Mouse (Mus musculus) neural tube, embryonic 13.5 days (tissue): ENCODE measurements at regions not wholly inside any gene's neighbourhood (a gene's known extent, or its start where the extent isn't known, plus 50 kb on each side); places are given as distances from the start of the nearest gene placed in this dataset.

Experiments
- ATAC-seq: fragments of 200-750 bp; cut with Nextera tagmentation; 2 replicates; pipeline ENCODE4 v1.8.0; 2017; ENCODE audit warnings: low read depth, mild to moderate bottlenecking, moderate TSS enrichment, moderate library complexity
- H3K27ac ChIP-seq: fragments of 300-500 bp; sonication (generic); replicated peaks from 2 replicates; pipeline ENCODE4 v1.5.1; 2015; ENCODE audit warnings: moderate library complexity, mild to moderate bottlenecking, inconsistent platforms
- H3K27me3 ChIP-seq: fragments of 300-500 bp; sonication (generic); 2 replicates; pipeline ENCODE4 v1.6.1; 2015; ENCODE audit warnings: mild to moderate bottlenecking, inconsistent platforms
- H3K36me3 ChIP-seq: fragments of 300-500 bp; sonication (generic); 2 replicates; pipeline ENCODE4 v1.6.1; 2015; ENCODE audit warnings: mild to moderate bottlenecking, inconsistent platforms
- H3K4me1 ChIP-seq: fragments of 300-500 bp; sonication (generic); replicated peaks from 2 replicates; pipeline ENCODE4 v1.6.1; 2015; ENCODE audit warnings: inconsistent platforms
- H3K4me2 ChIP-seq: fragments of 300-500 bp; sonication (generic); 2 replicates; pipeline ENCODE4 v1.6.1; 2015; ENCODE audit warnings: inconsistent platforms, mild to moderate bottlenecking, moderate library complexity
- H3K4me3 ChIP-seq: fragments of 300-500 bp; sonication (generic); 2 replicates; pipeline ENCODE4 v1.5.1; 2015; ENCODE audit warnings: mild to moderate bottlenecking, inconsistent platforms
- H3K9ac ChIP-seq: fragments of 300-500 bp; sonication (generic); 2 replicates; pipeline ENCODE4 v1.6.1; 2015; ENCODE audit warnings: moderate library complexity, mild to moderate bottlenecking, inconsistent platforms
- H3K9me3 ChIP-seq: fragments of 300-500 bp; sonication (generic); 2 replicates; pipeline ENCODE4 v1.6.1; 2016; ENCODE audit warnings: inconsistent platforms
- WGBS: fragments of 180-500 bp; shearing (Covaris S2); methylation state at CpG from one replicate; pipeline ENCODE4 v1.1.7; 2015; 5-methylcytosine and 5-hydroxymethylcytosine counted together

- Histone ChIP-seq H3K4me1 (peaks cover 21% of the 10 kb centered on the region), H3K9me3 (no peaks in the 10 kb centered on the region), H3K9ac (no peak overlapping the region), H3K4me2 (no peak overlapping the region), H3K4me3 (no peak overlapping the region), H3K27ac (peak overlapping the region; percentile 64), H3K36me3 (no peaks in the 10 kb centered on the region), H3K27me3 (no peaks in the 10 kb centered on the region)
- 39% methylated on average over 3 of the region's 3 CpGs for WGBS
- peak; percentile 80 for ATAC-seq
These were observed 271.0 kb upstream of the Myo3a start for GRCm38 (mm10) chr2:21956112-21956963.

- peak; percentile 73 for ATAC-seq
- Histone ChIP-seq H3K4me2 (peak overlapping the region; percentile 44), H3K9ac (peak overlapping the region; percentile 34), H3K27ac (peak overlapping the region; percentile 55), H3K4me3 (no peak overlapping the region), H3K36me3 (no peaks in the 10 kb centered on the region), H3K9me3 (no peaks in the 10 kb centered on the region), H3K27me3 (no peaks in the 10 kb centered on the region), H3K4me1 (peaks cover 23% of the 10 kb centered on the region)
- 2% methylated on average over 3 of the region's 3 CpGs for WGBS
These were observed 268.9 kb upstream of the Myo3a start for GRCm38 (mm10) chr2:21958365-21958764.

GRCm38 (mm10) chr2:21958802-21959201 is 268.5 kb upstream of the Myo3a start:
- no peaks in the 10 kb centered on the region for H3K36me3 ChIP-seq
- no peaks in the 10 kb centered on the region for H3K27me3 ChIP-seq
- peak overlapping the region; percentile 55 for H3K27ac ChIP-seq
- H3K4me2 ChIP-seq = peak overlapping the region; percentile 44
- H3K4me1 ChIP-seq = peaks cover 28% of the 10 kb centered on the region
- no peak overlapping the region for H3K4me3 ChIP-seq
- 58% methylated on average over 3 of the region's 3 CpGs for WGBS
- peak; percentile 37 for ATAC-seq
- no peaks in the 10 kb centered on the region for H3K9me3 ChIP-seq
- peak overlapping the region; percentile 34; the same call in 1 of the 2 replicates for H3K9ac ChIP-seq

DNA sequence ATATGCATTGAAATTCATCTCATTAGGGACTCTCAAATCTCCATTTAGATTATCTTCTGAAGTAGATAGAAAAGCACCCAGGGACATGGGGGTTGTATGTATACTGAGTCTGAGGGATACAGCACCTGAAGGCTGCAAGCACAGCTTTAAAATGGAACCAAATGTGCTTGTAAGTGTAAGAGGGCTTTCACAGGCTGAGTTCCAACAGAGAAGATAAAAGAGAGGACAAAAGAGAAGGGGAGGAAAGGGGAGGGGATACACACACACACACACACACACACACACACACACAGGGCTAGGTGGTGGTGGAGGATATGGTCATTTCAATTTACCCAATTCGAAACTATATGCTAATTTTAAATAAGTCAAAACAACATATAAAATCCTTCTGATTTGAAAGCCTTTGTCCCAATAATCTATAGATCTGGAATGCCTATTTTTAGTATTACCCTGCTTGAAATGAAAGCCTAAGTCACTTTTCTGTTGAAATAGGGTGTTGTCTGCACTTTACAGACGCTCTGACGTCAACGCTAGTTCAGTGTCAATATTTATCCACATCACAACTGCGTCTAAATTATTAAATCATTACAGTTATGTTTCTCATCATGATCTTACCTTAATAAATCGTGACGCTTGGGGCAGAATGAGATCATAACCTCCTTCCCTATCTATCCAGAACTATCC is 263.8 kb upstream of the Myo3a start:
- Histone ChIP-seq H3K36me3 (no peaks in the 10 kb centered on the region), H3K9me3 (no peaks in the 10 kb centered on the region), H3K27me3 (no peaks in the 10 kb centered on the region), H3K4me3 (peak overlapping the region; percentile 25), H3K4me2 (peak overlapping the region; percentile 52), H3K27ac (peak overlapping the region; percentile 85), H3K9ac (peak overlapping the region; percentile 53), H3K4me1 (peaks cover 17% of the 10 kb centered on the region)
- 4% methylated on average over 7 of the region's 7 CpGs for WGBS
- peak; percentile 69 for ATAC-seq

GRCm38 (mm10) chr2:21964027-21964605 is 263.2 kb upstream of the Myo3a start:
- peak overlapping the region; percentile 53 for H3K9ac ChIP-seq
- no peaks in the 10 kb centered on the region for H3K9me3 ChIP-seq
- H3K36me3 ChIP-seq = no peaks in the 10 kb centered on the region
- H3K27ac ChIP-seq = peak overlapping the region; percentile 85
- peaks cover 12% of the 10 kb centered on the region for H3K4me1 ChIP-seq
- no peaks in the 10 kb centered on the region for H3K27me3 ChIP-seq
- peak overlapping the region; percentile 52 for H3K4me2 ChIP-seq
- H3K4me3 ChIP-seq = peak overlapping the region; percentile 25
- ATAC-seq = peak; percentile 97
- WGBS = under 1% methylated on average over 10 of the region's 10 CpGs

GRCm38 (mm10) chr2:21970774-21971406 is 256.4 kb upstream of the Myo3a start:
- WGBS = 90% methylated on average over 1 of the region's 1 CpGs
- no peaks in the 10 kb centered on the region for H3K9me3 ChIP-seq
- H3K4me1 ChIP-seq = no peaks in the 10 kb centered on the region
- H3K9ac ChIP-seq = no peak overlapping the region
- no peak overlapping the region for H3K4me2 ChIP-seq
- H3K4me3 ChIP-seq = no peak overlapping the region
- H3K27me3 ChIP-seq = no peaks in the 10 kb centered on the region
- no peak overlapping the region for H3K27ac ChIP-seq
- no peak for ATAC-seq
- H3K36me3 ChIP-seq = no peaks in the 10 kb centered on the region

GRCm38 (mm10) chr2:21974599-21974998 is 252.7 kb upstream of the Myo3a start:
- 84% methylated on average over 3 of the region's 3 CpGs for WGBS
- Histone ChIP-seq H3K4me1 (no peaks in the 10 kb centered on the region), H3K27me3 (no peaks in the 10 kb centered on the region), H3K4me3 (no peak overlapping the region), H3K36me3 (no peaks in the 10 kb centered on the region), H3K9me3 (no peaks in the 10 kb centered on the region), H3K27ac (no peak overlapping the region), H3K9ac (no peak overlapping the region), H3K4me2 (no peak overlapping the region)
- no peak for ATAC-seq

GRCm38 (mm10) chr2:21975547-21975946 is 251.8 kb upstream of the Myo3a start:
- Histone ChIP-seq H3K4me3 (no peak overlapping the region), H3K4me1 (no peaks in the 10 kb centered on the region), H3K4me2 (no peak overlapping the region), H3K9me3 (no peaks in the 10 kb centered on the region), H3K36me3 (no peaks in the 10 kb centered on the region), H3K27me3 (no peaks in the 10 kb centered on the region), H3K9ac (no peak overlapping the region), H3K27ac (no peak overlapping the region)
- ATAC-seq = no peak; the same call in 1 of the 2 replicates
- WGBS = 60% methylated on average over 1 of the region's 1 CpGs

GRCm38 (mm10) chr2:21976337-21976736 is 251.0 kb upstream of the Myo3a start:
- H3K36me3 ChIP-seq = no peaks in the 10 kb centered on the region
- no peaks in the 10 kb centered on the region for H3K27me3 ChIP-seq
- H3K4me1 ChIP-seq = no peaks in the 10 kb centered on the region
- H3K27ac ChIP-seq = no peak overlapping the region
- ATAC-seq = no peak
- H3K4me3 ChIP-seq = no peak overlapping the region
- H3K9ac ChIP-seq = no peak overlapping the region
- H3K9me3 ChIP-seq = no peaks in the 10 kb centered on the region
- no peak overlapping the region for H3K4me2 ChIP-seq

- no peaks in the 10 kb centered on the region for H3K27me3 ChIP-seq
- H3K4me1 ChIP-seq = no peaks in the 10 kb centered on the region
- no peak overlapping the region for H3K9ac ChIP-seq
- no peaks in the 10 kb centered on the region for H3K36me3 ChIP-seq
- no peak overlapping the region for H3K4me2 ChIP-seq
- no peak overlapping the region for H3K27ac ChIP-seq
- no peak for ATAC-seq
- WGBS = 96% methylated on average over 2 of the region's 2 CpGs
- no peaks in the 10 kb centered on the region for H3K9me3 ChIP-seq
- no peak overlapping the region for H3K4me3 ChIP-seq
These were observed 250.5 kb upstream of the Myo3a start for GRCm38 (mm10) chr2:21976831-21977230.

- Histone ChIP-seq H3K4me1 (no peaks in the 10 kb centered on the region), H3K36me3 (no peaks in the 10 kb centered on the region), H3K9me3 (no peaks in the 10 kb centered on the region), H3K27me3 (no peaks in the 10 kb centered on the region), H3K4me2 (no peak overlapping the region), H3K27ac (no peak overlapping the region), H3K9ac (no peak overlapping the region), H3K4me3 (no peak overlapping the region)
- no peak for ATAC-seq
- WGBS = 92% methylated on average over 9 of the region's 9 CpGs
These were observed 247.1 kb upstream of the Myo3a start for GRCm38 (mm10) chr2:21980177-21980576.

- 85% methylated on average over 2 of the region's 2 CpGs for WGBS
- ATAC-seq = no peak
- Histone ChIP-seq H3K27me3 (no peaks in the 10 kb centered on the region), H3K4me2 (no peak overlapping the region), H3K9me3 (no peaks in the 10 kb centered on the region), H3K36me3 (no peaks in the 10 kb centered on the region), H3K4me1 (peaks cover 9% of the 10 kb centered on the region), H3K27ac (no peak overlapping the region), H3K4me3 (no peak overlapping the region), H3K9ac (no peak overlapping the region)
These were observed 202.9 kb upstream of the Myo3a start for GRCm38 (mm10) chr2:22024438-22024837.
